Comparison of ENCODE assay signal across 16 mouse cellular contexts in genomic region chr2:117587381-117587780, GRCm38 (mm10).
DNase-seq lines count a peak whose midpoint lies in the region; ATAC-seq and TF ChIP-seq lines count a peak whose summit lies in the region.
"Had no signal": no experiment of that assay in that cellular context is flagged by ENCODE, and none has a peak within 500 bp of the region (broad histone marks: within the 10 kb centered on the region; RNA-seq: fewer than 3 reads in every experiment).

No protein-coding gene starts in this region.

- DNase-seq in adrenal gland, adult 8-10 months = peak; percentile 5
- no peak for DNase-seq in adrenal gland, postnatal 4 days (ENCODE audit: low spot score in 2 of 2)
- DNase-seq in liver, adult 2 months (ENCODE audit: extremely low read depth, low read depth, low spot score) = peak; percentile 6
- DNase-seq in liver, postnatal 0 days = no peak
- peak; percentile 50 for DNase-seq in lung, postnatal 10 days
- DNase-seq in hindbrain, embryonic 14.5 days (ENCODE audit: low spot score) = no peak
- no peak for DNase-seq in layer of hippocampus, postnatal 10 days (ENCODE audit: low spot score in 2 of 2)
- DNase-seq: cerebellum, adult 9-10 months; layer of hippocampus, postnatal 36 days; thymus, postnatal 14 days had no signal

- no peak for TF ChIP-seq EP300 in liver, postnatal 0 days (IDR thresholded peaks at IDR 0.05; ENCODE audit: low read depth)

- H3K36me3 ChIP-seq in liver, adult 2 months (ENCODE audit: control insufficient read depth, insufficient read depth, low read length) = no peaks in the 10 kb centered on the region
- no peaks in the 10 kb centered on the region for H3K36me3 ChIP-seq in liver, postnatal 0 days (replicated peaks; ENCODE audit: insufficient read depth, low read length)
- no peaks in the 10 kb centered on the region for H3K36me3 ChIP-seq in kidney, embryonic 15.5 days
- no peaks in the 10 kb centered on the region for H3K36me3 ChIP-seq in hindbrain, embryonic 14.5 days (replicated peaks; ENCODE audit: control insufficient read depth, insufficient read depth)
- H3K36me3 ChIP-seq: intestine, embryonic 15.5 days; limb, embryonic 13.5 days; neural tube, embryonic 13.5 days had no signal

- no peak overlapping the region for H3K4me2 ChIP-seq in liver, postnatal 0 days (ENCODE audit: low read depth, low read length)
- no peak overlapping the region for H3K4me2 ChIP-seq in kidney, embryonic 15.5 days
- no peak overlapping the region for H3K4me2 ChIP-seq in hindbrain, embryonic 14.5 days (replicated peaks)
- H3K4me2 ChIP-seq: intestine, embryonic 15.5 days; limb, embryonic 13.5 days; neural tube, embryonic 13.5 days had no signal

- H3K4me3 ChIP-seq in liver, adult 2 months (ENCODE audit: insufficient read depth, low read depth, low read length) = no peak overlapping the region
- H3K4me3 ChIP-seq in liver, postnatal 0 days (ENCODE audit: low read depth, low read length) = no peak overlapping the region
- no peak overlapping the region for H3K4me3 ChIP-seq in kidney, embryonic 15.5 days (replicated peaks)
- no peak overlapping the region for H3K4me3 ChIP-seq in hindbrain, embryonic 14.5 days (replicated peaks; ENCODE audit: low read length)
- H3K4me3 ChIP-seq: intestine, embryonic 15.5 days; limb, embryonic 13.5 days; neural tube, embryonic 13.5 days had no signal

- H3K4me1 ChIP-seq in liver, adult 2 months (ENCODE audit: control insufficient read depth, insufficient read depth, low read length) = no peaks in the 10 kb centered on the region
- no peaks in the 10 kb centered on the region for H3K4me1 ChIP-seq in liver, postnatal 0 days (ENCODE audit: insufficient read depth)
- H3K4me1 ChIP-seq in kidney, embryonic 15.5 days = no peaks in the 10 kb centered on the region
- no peaks in the 10 kb centered on the region for H3K4me1 ChIP-seq in hindbrain, embryonic 14.5 days (replicated peaks; ENCODE audit: control insufficient read depth, insufficient read depth, low read length)
- H3K4me1 ChIP-seq: intestine, embryonic 15.5 days; neural tube, embryonic 13.5 days had no signal

- TF ChIP-seq POLR2A in liver, adult 2 months (IDR thresholded peaks at IDR 0.05; ENCODE audit: extremely low read depth, insufficient read depth, low read length) = no peak

- no peak overlapping the region for H3K9ac ChIP-seq in liver, adult 2 months (ENCODE audit: low read depth, low read length)
- no peak overlapping the region for H3K9ac ChIP-seq in liver, postnatal 0 days (replicated peaks)
- H3K9ac ChIP-seq in kidney, embryonic 15.5 days = no peak overlapping the region
- no peak overlapping the region for H3K9ac ChIP-seq in hindbrain, embryonic 14.5 days
- H3K9ac ChIP-seq: intestine, embryonic 15.5 days; limb, embryonic 13.5 days; neural tube, embryonic 13.5 days had no signal

- 68% methylated on average over 3 of the region's 3 CpGs for WGBS in liver, adult 2 months
- WGBS in liver, postnatal 0 days (ENCODE audit: insufficient replicate concordance) = 66% methylated on average over 3 of the region's 3 CpGs
- WGBS in kidney, embryonic 15.5 days = 55% methylated on average over 3 of the region's 3 CpGs
- WGBS in hindbrain, embryonic 14.5 days = 80% methylated on average over 3 of the region's 3 CpGs

- no peak overlapping the region for H3K27ac ChIP-seq in liver, adult 2 months (replicated peaks; ENCODE audit: insufficient read depth, low read depth, low read length)
- no peak overlapping the region for H3K27ac ChIP-seq in liver, postnatal 0 days (ENCODE audit: low read depth)
- peak overlapping the region; percentile 56; the same call in 1 of the 2 replicates for H3K27ac ChIP-seq in kidney, embryonic 15.5 days
- H3K27ac ChIP-seq in hindbrain, embryonic 14.5 days = no peak overlapping the region
- H3K27ac ChIP-seq: intestine, embryonic 15.5 days; limb, embryonic 13.5 days; macrophage; neural tube, embryonic 13.5 days had no signal

- ATAC-seq in liver, postnatal 0 days = no peak
- ATAC-seq in kidney, embryonic 15.5 days (replicated peaks; ENCODE audit: low FRiP score) = no peak
- ATAC-seq in hindbrain, embryonic 14.5 days (ENCODE audit: low FRiP score) = no peak
- ATAC-seq: intestine, embryonic 15.5 days; midbrain, embryonic 16.5 days had no signal

- no peaks in the 10 kb centered on the region for H3K79me2 ChIP-seq in liver, adult 2 months (ENCODE audit: control insufficient read depth, insufficient read depth, low read length)

- no peaks in the 10 kb centered on the region for H3K27me3 ChIP-seq in liver, adult 2 months (ENCODE audit: control insufficient read depth, insufficient read depth, low read length)
- H3K27me3 ChIP-seq in liver, postnatal 0 days (ENCODE audit: insufficient read depth, low read length) = no peaks in the 10 kb centered on the region
- no peaks in the 10 kb centered on the region for H3K27me3 ChIP-seq in kidney, embryonic 15.5 days
- H3K27me3 ChIP-seq in hindbrain, embryonic 14.5 days (ENCODE audit: control insufficient read depth, insufficient read depth, low read length) = no peaks in the 10 kb centered on the region
- H3K27me3 ChIP-seq: intestine, embryonic 15.5 days; neural tube, embryonic 13.5 days had no signal

- no peak for TF ChIP-seq CTCF in liver, adult 2 months (IDR thresholded peaks at IDR 0.05; ENCODE audit: low read depth, low read length)
- TF ChIP-seq CTCF in liver, postnatal 0 days (IDR thresholded peaks at IDR 0.05; ENCODE audit: low read depth) = no peak

- H3K9me3 ChIP-seq in liver, postnatal 0 days (ENCODE audit: low read length) = no peaks in the 10 kb centered on the region
- no peaks in the 10 kb centered on the region for H3K9me3 ChIP-seq in kidney, embryonic 15.5 days (replicated peaks)
- H3K9me3 ChIP-seq in hindbrain, embryonic 14.5 days (ENCODE audit: control insufficient read depth, low read length) = 0 out of 2 replicates have a peak, but pooled peaks cover 4% of the 10 kb centered on the region
- H3K9me3 ChIP-seq: intestine, embryonic 15.5 days; limb, embryonic 13.5 days; neural tube, embryonic 13.5 days had no signal

Comparison
In these comparisons a context has a peak if more than half of its experiments do, and no peak if none do; other contexts are left out.
1. DNase-seq: peak in adrenal gland, adult 8-10 months (single experiment), liver, adult 2 months (single experiment) and lung, postnatal 10 days (single experiment); none in adrenal gland, postnatal 4 days (0 of 2), liver, postnatal 0 days (single experiment), hindbrain, embryonic 14.5 days (single experiment) and layer of hippocampus, postnatal 10 days (0 of 2).